Mouse (Mus musculus) stomach, postnatal 0 days (tissue): ENCODE measurements around the gene Olfr1034. TPM values are rescaled to one million over a fixed set of nuclear protein-coding genes. Genes with fewer than 3 reads are reported as not detected.

ENCODE experiments used
- ATAC-seq: fragments of 200-750 bp; cut with Nextera tagmentation; 2 replicates; pipeline ENCODE4 v1.8.0; 2017; ENCODE audit not compliant: low FRiP score, low TSS enrichment
- DNase-seq: peaks from one replicate; pipeline ENCODE4 v3.0.0-alpha.2; 2016; ENCODE audit warnings: low spot score
- H3K27ac ChIP-seq: fragments of 300-500 bp; sonication (generic); replicated peaks from 2 replicates; pipeline ENCODE4 v1.5.1; 2014; ENCODE audit warnings: mild to moderate bottlenecking, control low read depth
- H3K27me3 ChIP-seq: fragments of 300-500 bp; sonication (generic); 2 replicates; pipeline ENCODE4 v1.6.1; 2014; ENCODE audit warnings: low read length; ENCODE audit not compliant: control insufficient read depth, insufficient read depth
- H3K36me3 ChIP-seq: fragments of 300-500 bp; sonication (generic); 2 replicates; pipeline ENCODE4 v1.6.1; 2014; ENCODE audit warnings: low read length, mixed read lengths; ENCODE audit not compliant: control insufficient read depth, insufficient read depth
- H3K4me1 ChIP-seq: fragments of 300-500 bp; sonication (generic); replicated peaks from 2 replicates; pipeline ENCODE4 v1.6.1; 2014; ENCODE audit warnings: antibody characterized with exemption; ENCODE audit not compliant: control insufficient read depth, insufficient read depth
- H3K4me2 ChIP-seq: fragments of 300-500 bp; sonication (generic); replicated peaks from 2 replicates; pipeline ENCODE4 v1.6.1; 2014; ENCODE audit warnings: low read depth, mild to moderate bottlenecking, control low read depth, moderate library complexity
- H3K4me3 ChIP-seq: fragments of 300-500 bp; sonication (generic); 2 replicates; pipeline ENCODE4 v1.5.1; 2014; ENCODE audit warnings: low read depth, low read length, control low read depth
- H3K9ac ChIP-seq: fragments of 300-500 bp; sonication (generic); 2 replicates; pipeline ENCODE4 v1.6.1; 2014; ENCODE audit warnings: mild to moderate bottlenecking, low read length, control low read depth, mixed read lengths
- H3K9me3 ChIP-seq: fragments of 300-500 bp; sonication (generic); 2 replicates; pipeline ENCODE4 v1.6.1; 2016; ENCODE audit warnings: low read length; ENCODE audit not compliant: control insufficient read depth
- CTCF ChIP-seq: IDR thresholded peaks from 2 replicates; pipeline ENCODE4 v1.5.1; 2016; ENCODE audit warnings: antibody characterized with exemption, low read depth, mild to moderate bottlenecking, moderate library complexity
- EP300 ChIP-seq: optimal IDR thresholded peaks from 2 replicates; pipeline ENCODE3; 2016; ENCODE audit warnings: antibody characterized with exemption
- WGBS: fragments of 180-500 bp; shearing (Covaris S2); extraction: QIAGEN DNeasy Blood & Tissue Kit; methylation state at CpG from one replicate; pipeline ENCODE4 v1.1.7; 2014; 5-methylcytosine and 5-hydroxymethylcytosine counted together
- polyA plus RNA-seq: library from polyadenylated mRNA; unstranded; fragments of >200 nt; fragmentation: Nextera tagmentation; extraction: Ambion mirVana; gene quantifications from 2 replicates; pipeline ENCODE4 v1.2.1, GENCODE M21; 2015

Gene Olfr1034
- polyA plus RNA-seq, 1 experiment from 2014 or later = 0.01 TPM

- no peaks in the 10 kb centered on the region for H3K27me3 ChIP-seq
- no peak within 1 kb of the TSS for H3K4me3 ChIP-seq
- H3K4me2 ChIP-seq = no peak within 1 kb of the TSS
- 87% methylated on average over 2 of the region's 2 CpGs for WGBS
- no peaks in the 10 kb centered on the region for H3K9me3 ChIP-seq
- TF ChIP-seq CTCF = no peak
- no peak for TF ChIP-seq EP300
- H3K4me1 ChIP-seq = no peaks in the 10 kb centered on the region
- H3K9ac ChIP-seq = no peak within 1 kb of the TSS
- no peak for ATAC-seq
- H3K36me3 ChIP-seq = no peaks in the 10 kb centered on the region
- H3K27ac ChIP-seq = no peak within 1 kb of the TSS
- no peak for DNase-seq
Observed at GRCm38 (mm10) chr2:86087285-86087684, 41.6 kb downstream of the Olfr1034 start, which contains the start of gene Olfr1037. Gene Olfr1037, minus strand, starts transcription at chr2:86087385.

Other genes starting within 250 kb of the Olfr1034 start
- not detected in 2 replicates for gene Olfr1016, start 243.3 kb upstream of the Olfr1034 start, polyA plus RNA-seq
- not detected in 2 replicates for gene Olfr1018, start 227.4 kb upstream of the Olfr1034 start, polyA plus RNA-seq
- not detected in 2 replicates for gene Olfr1019, start 200.4 kb upstream of the Olfr1034 start, polyA plus RNA-seq
- not detected in 2 replicates for gene Olfr1020, start 198.8 kb upstream of the Olfr1034 start, polyA plus RNA-seq
- gene Olfr1022, start 177.3 kb upstream of the Olfr1034 start, polyA plus RNA-seq = not detected in 2 replicates
- gene Olfr1023, start 160.2 kb upstream of the Olfr1034 start, polyA plus RNA-seq = not detected in 2 replicates
- not detected in 2 replicates for gene Olfr1024, start 140.8 kb upstream of the Olfr1034 start, polyA plus RNA-seq
- not detected in 2 replicates for gene Olfr1025-ps1, start 130.7 kb upstream of the Olfr1034 start, polyA plus RNA-seq
- gene Olfr1026, start 124.3 kb upstream of the Olfr1034 start, polyA plus RNA-seq = not detected in 2 replicates
- gene Olfr1028, start 95.4 kb upstream of the Olfr1034 start, polyA plus RNA-seq = not detected in 2 replicates
- not detected in 2 replicates for gene Olfr1029, start 72.0 kb upstream of the Olfr1034 start, polyA plus RNA-seq
- gene Olfr1030, start 66.6 kb upstream of the Olfr1034 start, polyA plus RNA-seq = not detected in 2 replicates
- gene Olfr1031, start 55.6 kb upstream of the Olfr1034 start, polyA plus RNA-seq = not detected in 2 replicates
- gene Olfr1032, start 40.3 kb upstream of the Olfr1034 start, polyA plus RNA-seq = not detected in 2 replicates
- gene Olfr1033, start 25.2 kb upstream of the Olfr1034 start, polyA plus RNA-seq = 1.9 and 2.5 TPM in 2 replicates
- not detected in 2 replicates for gene Olfr1036, start 28.1 kb downstream of the Olfr1034 start, polyA plus RNA-seq
- gene Olfr1037, start 41.5 kb downstream of the Olfr1034 start, polyA plus RNA-seq = not detected in 2 replicates
- not detected in 2 replicates for gene Olfr1039, start 90.1 kb downstream of the Olfr1034 start, polyA plus RNA-seq
- not detected in 2 replicates for gene Olfr1040, start 100.9 kb downstream of the Olfr1034 start, polyA plus RNA-seq
- 0.01 TPM in 1 of 2 replicates, not detected in the other for gene Olfr1042, start 116.0 kb downstream of the Olfr1034 start, polyA plus RNA-seq
- gene Olfr1043, start 121.7 kb downstream of the Olfr1034 start, polyA plus RNA-seq = not detected in 2 replicates
- not detected in 2 replicates for gene Olfr1044, start 132.0 kb downstream of the Olfr1034 start, polyA plus RNA-seq
- gene Olfr52, start 139.8 kb downstream of the Olfr1034 start, polyA plus RNA-seq = 0.05 TPM in 1 of 2 replicates, not detected in the other
- gene Olfr1045, start 157.1 kb downstream of the Olfr1034 start, polyA plus RNA-seq = not detected in 2 replicates
- gene Olfr1046, start 173.5 kb downstream of the Olfr1034 start, polyA plus RNA-seq = not detected in 2 replicates
- gene Olfr1047, start 185.5 kb downstream of the Olfr1034 start, polyA plus RNA-seq = not detected in 2 replicates
- not detected in 2 replicates for gene Olfr1048, start 194.4 kb downstream of the Olfr1034 start, polyA plus RNA-seq
- not detected in 2 replicates for gene Olfr1049, start 212.5 kb downstream of the Olfr1034 start, polyA plus RNA-seq
- gene Olfr1051, start 233.2 kb downstream of the Olfr1034 start, polyA plus RNA-seq = not detected in 2 replicates
- not detected in 2 replicates for gene Olfr1052, start 246.6 kb downstream of the Olfr1034 start, polyA plus RNA-seq